Mouse (Mus musculus): ENCODE measurements at regions not wholly inside any gene's neighbourhood (a gene's known extent, or its start where the extent isn't known, plus 50 kb on each side); places are given as distances from the start of the nearest gene placed in this dataset.

DNA sequence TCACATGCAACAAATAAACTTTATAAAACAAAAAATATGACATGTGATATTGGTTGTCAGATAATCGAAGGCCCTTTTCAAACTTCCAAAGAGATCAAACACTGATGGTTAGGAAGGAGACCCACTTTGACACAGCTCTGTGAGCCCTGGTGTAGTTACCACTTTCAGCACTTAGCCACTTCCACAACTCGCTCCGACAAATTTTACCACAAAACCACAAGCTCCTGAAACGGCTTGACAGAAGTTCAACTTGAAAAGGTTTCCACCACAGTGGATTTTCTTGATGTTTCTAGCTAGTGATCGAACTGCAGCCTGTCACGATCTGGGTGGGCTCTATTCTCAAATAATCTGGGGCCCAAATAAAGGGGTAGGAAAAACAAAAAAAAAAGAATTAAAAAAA is 742.2 kb upstream of the Zeb2 start:
- 34% methylated on average over 6 of the region's 6 CpGs for WGBS (ENCODE audit: insufficient replicate concordance)
- DNase-seq (no peak), ATAC-seq (no peak)
- Histone ChIP-seq H3K27me3 (ENCODE audit: insufficient read depth, low read length) (no peaks in the 10 kb centered on the region), H3K36me3 (replicated peaks; ENCODE audit: insufficient read depth, low read length) (no peaks in the 10 kb centered on the region), H3K4me2 (ENCODE audit: low read depth, low read length) (no peak overlapping the region), H3K27ac (ENCODE audit: low read depth) (no peak overlapping the region), H3K4me1 (ENCODE audit: insufficient read depth) (no peaks in the 10 kb centered on the region), H3K9me3 (ENCODE audit: low read length) (no peaks in the 10 kb centered on the region), H3K4me3 (ENCODE audit: low read depth, low read length) (no peak overlapping the region), H3K9ac (replicated peaks) (no peak overlapping the region)
- TF ChIP-seq CTCF (IDR thresholded peaks at IDR 0.05; ENCODE audit: low read depth) (no peak), EP300 (IDR thresholded peaks at IDR 0.05; ENCODE audit: low read depth) (no peak)

DNA sequence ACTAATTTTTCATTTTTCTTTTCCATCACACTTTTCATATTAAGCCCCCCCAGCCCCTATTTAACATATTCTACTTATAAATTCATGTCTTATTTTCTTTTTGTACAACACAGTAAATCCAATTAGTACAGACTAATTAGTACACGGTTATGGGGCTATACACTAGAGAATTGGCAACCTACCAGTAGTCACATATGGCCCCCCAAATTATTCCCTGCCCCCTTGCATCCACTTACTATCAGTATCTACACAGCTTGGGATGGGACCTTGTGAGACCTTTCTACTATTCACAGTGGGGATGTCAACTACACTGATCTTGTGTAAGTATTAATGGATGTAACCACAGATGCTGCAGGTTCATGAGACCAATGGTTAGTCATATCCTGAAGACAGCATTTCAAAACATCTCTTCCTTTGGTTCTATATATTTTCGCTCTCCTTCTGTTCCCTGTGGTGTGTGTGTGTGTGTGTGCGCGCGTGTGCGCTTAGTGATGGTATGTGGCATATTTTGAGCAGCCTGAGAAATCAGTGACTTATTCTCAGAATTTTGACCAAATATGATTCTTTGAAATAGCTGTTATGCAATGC is 732.9 kb upstream of the Zeb2 start:
- no peaks in the 10 kb centered on the region for H3K9me3 ChIP-seq (ENCODE audit: low read length)
- no peaks in the 10 kb centered on the region for H3K4me1 ChIP-seq (ENCODE audit: insufficient read depth)
- TF ChIP-seq EP300 (IDR thresholded peaks at IDR 0.05; ENCODE audit: low read depth): no peak
- no peak for DNase-seq
- H3K27me3 ChIP-seq (ENCODE audit: insufficient read depth, low read length): no peaks in the 10 kb centered on the region
- H3K27ac ChIP-seq (ENCODE audit: low read depth): no peak overlapping the region
- H3K9ac ChIP-seq (replicated peaks): no peak overlapping the region
- no peak for ATAC-seq
- H3K36me3 ChIP-seq (replicated peaks; ENCODE audit: insufficient read depth, low read length): no peaks in the 10 kb centered on the region
- no peak overlapping the region for H3K4me2 ChIP-seq (ENCODE audit: low read depth, low read length)
- H3K4me3 ChIP-seq (ENCODE audit: low read depth, low read length): no peak overlapping the region
- 81% methylated on average over 6 of the region's 6 CpGs for WGBS (ENCODE audit: insufficient replicate concordance)

DNA sequence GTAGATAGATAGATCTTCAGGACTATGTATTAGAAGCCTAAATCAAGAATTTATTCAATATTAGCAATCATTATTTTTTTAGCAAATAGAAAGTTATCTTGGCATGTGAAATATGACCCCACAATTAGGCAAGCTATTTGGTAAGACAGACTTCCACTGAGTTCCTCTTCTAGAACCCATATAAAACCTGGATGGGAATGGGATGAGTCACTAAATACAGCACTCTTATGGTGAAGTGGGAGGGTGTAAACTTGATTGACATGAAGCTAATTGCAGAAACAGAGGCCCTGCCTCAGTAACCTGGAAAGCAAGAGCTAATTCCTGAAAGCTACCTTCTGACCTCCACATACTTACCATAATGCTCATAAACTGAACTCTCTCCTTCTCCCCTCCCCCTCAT is 723.2 kb upstream of the Zeb2 start:
- Histone ChIP-seq H3K4me2 (ENCODE audit: low read depth, low read length) (no peak overlapping the region), H3K4me1 (ENCODE audit: insufficient read depth) (no peaks in the 10 kb centered on the region), H3K27me3 (ENCODE audit: insufficient read depth, low read length) (no peaks in the 10 kb centered on the region), H3K9ac (replicated peaks) (no peak overlapping the region), H3K27ac (ENCODE audit: low read depth) (no peak overlapping the region), H3K9me3 (ENCODE audit: low read length) (no peaks in the 10 kb centered on the region), H3K36me3 (replicated peaks; ENCODE audit: insufficient read depth, low read length) (no peaks in the 10 kb centered on the region), H3K4me3 (ENCODE audit: low read depth, low read length) (no peak overlapping the region)
- DNase-seq: no peak
- ATAC-seq: no peak
- TF ChIP-seq EP300 (IDR thresholded peaks at IDR 0.05; ENCODE audit: low read depth): no peak
- no peak for TF ChIP-seq CTCF (IDR thresholded peaks at IDR 0.05; ENCODE audit: low read depth)

DNA sequence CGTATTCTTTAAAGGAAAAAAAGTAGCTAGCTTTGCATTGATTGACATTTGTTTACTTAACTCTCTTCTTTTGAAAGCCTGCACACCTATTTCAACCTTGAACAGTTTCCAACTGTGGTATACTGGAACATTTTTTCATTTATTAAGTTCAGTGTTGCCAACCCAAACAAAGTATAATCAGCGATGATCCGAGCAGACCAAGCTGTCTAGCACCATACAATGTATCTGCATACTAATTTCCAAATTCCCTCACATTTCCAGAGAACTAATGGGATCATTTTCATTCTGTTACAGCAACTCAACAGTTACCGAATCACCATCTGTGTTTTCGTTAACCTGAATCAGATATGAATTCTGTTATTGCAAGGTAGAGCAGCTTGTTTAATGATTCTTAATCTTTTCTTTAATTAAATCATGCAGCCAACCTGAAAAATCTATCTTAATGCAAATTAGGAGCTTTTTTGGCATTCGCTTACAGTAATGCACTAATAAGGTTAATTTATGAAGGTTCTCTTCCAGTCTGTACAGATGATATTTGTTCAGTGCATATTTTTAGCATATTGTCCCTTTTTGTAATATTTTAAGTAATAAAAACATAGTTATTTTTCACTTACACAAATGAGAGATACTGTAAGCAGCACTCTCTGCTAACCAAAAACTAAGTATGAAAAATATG is 719.5 kb upstream of the Zeb2 start:
- ATAC-seq (no peak), DNase-seq (no peak)
- TF ChIP-seq EP300 (IDR thresholded peaks at IDR 0.05; ENCODE audit: low read depth): no peak
- no peak for TF ChIP-seq CTCF (IDR thresholded peaks at IDR 0.05; ENCODE audit: low read depth)
- no peak overlapping the region for H3K4me3 ChIP-seq (ENCODE audit: low read depth, low read length)
- 73% methylated on average over 6 of the region's 6 CpGs for WGBS (ENCODE audit: insufficient replicate concordance)
- H3K36me3 ChIP-seq (replicated peaks; ENCODE audit: insufficient read depth, low read length): no peaks in the 10 kb centered on the region
- H3K4me1 ChIP-seq (ENCODE audit: insufficient read depth): no peaks in the 10 kb centered on the region
- no peaks in the 10 kb centered on the region for H3K27me3 ChIP-seq (ENCODE audit: insufficient read depth, low read length)
- no peak overlapping the region for H3K4me2 ChIP-seq (ENCODE audit: low read depth, low read length)
- H3K9me3 ChIP-seq (ENCODE audit: low read length): no peaks in the 10 kb centered on the region
- H3K27ac ChIP-seq (ENCODE audit: low read depth): no peak overlapping the region
- no peak overlapping the region for H3K9ac ChIP-seq (replicated peaks)

DNA sequence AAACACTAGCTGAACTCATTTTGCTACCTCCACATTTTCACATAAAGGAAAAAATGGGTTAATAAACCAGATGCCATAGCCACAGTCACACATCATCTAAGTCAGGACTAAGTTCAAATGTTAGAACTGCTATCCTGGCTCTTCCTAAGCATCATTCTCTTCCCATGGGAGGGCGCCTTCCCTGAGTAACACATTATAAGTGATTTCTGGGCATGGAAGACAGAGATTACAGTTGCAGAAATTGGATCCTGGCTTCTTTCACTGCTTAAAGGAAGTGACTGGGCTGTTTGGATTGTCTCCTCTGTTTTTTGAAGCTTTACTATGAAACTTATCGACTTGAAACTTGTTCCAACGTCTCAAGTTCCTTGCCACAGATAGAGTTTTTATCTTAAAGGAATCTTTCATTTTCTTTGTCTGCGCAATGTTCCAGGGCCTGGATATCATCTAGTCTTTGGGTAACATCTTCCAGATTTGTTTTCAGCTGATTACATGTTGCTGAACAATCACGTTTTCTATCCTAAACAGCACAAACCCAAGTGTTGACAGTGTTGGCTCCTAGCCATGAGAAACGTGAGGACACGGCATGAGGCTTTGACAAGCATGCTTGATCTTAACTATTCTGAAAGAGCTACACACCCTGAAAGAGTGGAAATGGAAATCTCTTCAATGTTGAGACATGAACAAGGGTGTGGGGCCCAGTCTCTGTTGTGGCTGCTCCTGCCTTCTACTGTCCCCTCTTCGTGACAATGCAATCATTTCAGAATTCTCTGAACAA is 700.9 kb upstream of the Zeb2 start:
- Histone ChIP-seq H3K27me3 (ENCODE audit: insufficient read depth, low read length) (no peaks in the 10 kb centered on the region), H3K4me2 (ENCODE audit: low read depth, low read length) (no peak overlapping the region), H3K36me3 (replicated peaks; ENCODE audit: insufficient read depth, low read length) (no peaks in the 10 kb centered on the region), H3K4me1 (ENCODE audit: insufficient read depth) (no peaks in the 10 kb centered on the region), H3K4me3 (ENCODE audit: low read depth, low read length) (no peak overlapping the region), H3K9me3 (ENCODE audit: low read length) (no peaks in the 10 kb centered on the region), H3K27ac (ENCODE audit: low read depth) (no peak overlapping the region), H3K9ac (replicated peaks) (no peak overlapping the region)
- ATAC-seq (no peak), DNase-seq (no peak)
- no peak for TF ChIP-seq EP300 (IDR thresholded peaks at IDR 0.05; ENCODE audit: low read depth)
- TF ChIP-seq CTCF (IDR thresholded peaks at IDR 0.05; ENCODE audit: low read depth): no peak
- 70% methylated on average over 8 of the region's 8 CpGs for whole genome bisulfite sequencing (ENCODE audit: insufficient replicate concordance)

DNA sequence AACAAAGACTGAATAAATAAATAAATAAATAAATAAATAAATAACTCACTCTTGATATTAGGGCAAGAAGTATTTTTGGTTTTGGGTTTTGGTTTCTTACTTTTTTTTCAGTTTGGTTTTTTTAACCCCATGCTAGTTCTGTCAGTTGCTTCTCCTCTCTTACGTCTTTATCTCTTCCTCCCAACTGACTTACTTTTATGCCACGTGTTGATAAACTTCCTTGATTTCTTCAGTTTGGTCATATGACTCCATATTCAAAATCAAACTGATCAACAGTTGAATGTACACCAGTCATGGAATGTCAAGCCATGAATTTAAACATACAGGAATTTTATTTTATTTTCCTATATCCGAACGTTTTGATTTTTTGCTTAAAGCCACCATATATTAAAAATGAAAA is 697.5 kb upstream of the Zeb2 start:
- Histone ChIP-seq H3K9me3 (ENCODE audit: low read length) (no peaks in the 10 kb centered on the region), H3K9ac (replicated peaks) (no peak overlapping the region), H3K4me2 (ENCODE audit: low read depth, low read length) (no peak overlapping the region), H3K27ac (ENCODE audit: low read depth) (no peak overlapping the region), H3K36me3 (replicated peaks; ENCODE audit: insufficient read depth, low read length) (no peaks in the 10 kb centered on the region), H3K27me3 (ENCODE audit: insufficient read depth, low read length) (no peaks in the 10 kb centered on the region), H3K4me3 (ENCODE audit: low read depth, low read length) (no peak overlapping the region), H3K4me1 (ENCODE audit: insufficient read depth) (no peaks in the 10 kb centered on the region)
- no peak for ATAC-seq
- 72% methylated on average over 4 of the region's 4 CpGs for WGBS (ENCODE audit: insufficient replicate concordance)
- DNase-seq: no peak
- no peak for TF ChIP-seq EP300 (IDR thresholded peaks at IDR 0.05; ENCODE audit: low read depth)
- TF ChIP-seq CTCF (IDR thresholded peaks at IDR 0.05; ENCODE audit: low read depth): no peak
